Comparison of ENCODE assay signal across 33 mouse cellular contexts in the genomic region with DNA sequence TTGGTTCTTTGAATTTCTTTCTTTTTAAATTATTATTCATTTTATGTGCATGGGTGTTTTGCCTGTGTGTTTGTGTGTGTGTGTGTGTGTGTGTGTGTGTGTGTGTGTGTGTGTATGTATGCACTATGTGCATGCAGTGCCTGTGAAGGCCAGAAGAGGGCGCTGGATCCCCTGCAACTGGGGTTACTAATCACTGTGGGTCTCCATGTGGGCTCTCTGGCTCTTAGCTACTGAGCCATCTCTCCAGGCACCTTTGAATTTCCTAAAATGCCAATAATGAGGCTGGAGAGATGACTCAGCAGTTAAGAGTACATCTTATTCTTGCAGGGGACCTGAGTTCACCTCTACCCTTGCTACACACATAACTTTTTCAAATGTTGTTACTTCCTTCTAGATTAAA. TPM values are rescaled to one million over a fixed set of nuclear protein-coding genes. Genes with fewer than 3 reads are reported as not detected.
A peak's percentile ranks its signal among the peaks of the same experiment; 100 is the strongest.
DNase-seq lines count a peak whose midpoint lies in the region; ATAC-seq and TF ChIP-seq lines count a peak whose summit lies in the region.
"Had no signal": no experiment of that assay in that cellular context is flagged by ENCODE, and none has a peak within 500 bp of the region (broad histone marks: within the 10 kb centered on the region; RNA-seq: fewer than 3 reads in every experiment).

No protein-coding gene starts in this region.

- WGBS in intestine, postnatal 0 days = 42% methylated on average over 1 of the region's 1 CpGs
- WGBS in intestine, embryonic 16.5 days = 64% methylated on average over 1 of the region's 1 CpGs
- WGBS in midbrain, postnatal 0 days = 65% methylated on average over 1 of the region's 1 CpGs
- WGBS in midbrain, embryonic 14.5 days = 57% methylated on average over 1 of the region's 1 CpGs
- 68% methylated on average over 1 of the region's 1 CpGs for WGBS in stomach, postnatal 0 days

- H3K4me3 ChIP-seq in intestine, postnatal 0 days (ENCODE audit: low read depth, low read length) = no peak overlapping the region
- no peak overlapping the region for H3K4me3 ChIP-seq in intestine, embryonic 16.5 days (ENCODE audit: low read length)
- H3K4me3 ChIP-seq in midbrain, postnatal 0 days (ENCODE audit: low read depth, low read length) = no peak overlapping the region
- no peak overlapping the region for H3K4me3 ChIP-seq in midbrain, embryonic 14.5 days (replicated peaks; ENCODE audit: low read depth, low read length)
- no peak overlapping the region for H3K4me3 ChIP-seq in ES-E14 (ENCODE audit: insufficient read depth in 1 of 2, low read depth in 1 of 2, low read length in 2 of 2, poor library complexity in 1 of 2, severe bottlenecking in 1 of 2)
- H3K4me3 ChIP-seq in stomach, postnatal 0 days (ENCODE audit: low read depth, low read length) = no peak overlapping the region
- H3K4me3 ChIP-seq: embryonic facial prominence, embryonic 12.5 days; forebrain, embryonic 10.5 days; forebrain, embryonic 15.5 days; hindbrain, embryonic 10.5 days; intestine, embryonic 15.5 days; limb, embryonic 13.5 days; liver, embryonic 13.5 days; midbrain, embryonic 13.5 days; neural tube, embryonic 15.5 days had no signal

- H3K4me1 ChIP-seq in intestine, postnatal 0 days (replicated peaks; ENCODE audit: control insufficient read depth, insufficient read depth, low read length) = no peaks in the 10 kb centered on the region; the same call in 1 of the 2 replicates
- peaks cover 4% of the 10 kb centered on the region; the same call in 1 of the 2 replicates for H3K4me1 ChIP-seq in intestine, embryonic 16.5 days (ENCODE audit: control insufficient read depth, insufficient read depth, low read length)
- no peaks in the 10 kb centered on the region for H3K4me1 ChIP-seq in midbrain, postnatal 0 days (ENCODE audit: insufficient read depth, low read length)
- H3K4me1 ChIP-seq in midbrain, embryonic 14.5 days (ENCODE audit: control insufficient read depth, insufficient read depth, low read length) = no peaks in the 10 kb centered on the region
- peaks cover 2 to 3% of the 10 kb centered on the region in 2 experiments; a peak in 1 of 4 replicates for H3K4me1 ChIP-seq in ES-E14 (ENCODE audit: control insufficient read depth in 2 of 2, insufficient read depth in 2 of 2, low read length in 2 of 2, poor library complexity in 1 of 2)
- no peaks in the 10 kb centered on the region for H3K4me1 ChIP-seq in stomach, postnatal 0 days (replicated peaks; ENCODE audit: control insufficient read depth, insufficient read depth)
- H3K4me1 ChIP-seq: forebrain, embryonic 15.5 days; neural tube, embryonic 15.5 days had no signal

- no peak overlapping the region for H3K9ac ChIP-seq in intestine, postnatal 0 days (ENCODE audit: low read depth, low read length)
- no peak overlapping the region for H3K9ac ChIP-seq in intestine, embryonic 16.5 days (ENCODE audit: low read depth, low read length)
- H3K9ac ChIP-seq in midbrain, postnatal 0 days (replicated peaks; ENCODE audit: low read length, poor library complexity, severe bottlenecking) = no peak overlapping the region
- H3K9ac ChIP-seq in midbrain, embryonic 14.5 days (replicated peaks; ENCODE audit: low read length) = no peak overlapping the region
- H3K9ac ChIP-seq in ES-E14 (ENCODE audit: insufficient read depth, low read depth, low read length, poor library complexity, severe bottlenecking) = no peak overlapping the region
- no peak overlapping the region for H3K9ac ChIP-seq in stomach, postnatal 0 days (ENCODE audit: low read length)
- H3K9ac ChIP-seq: embryonic facial prominence, embryonic 12.5 days; forebrain, embryonic 15.5 days; intestine, embryonic 15.5 days; limb, embryonic 13.5 days; liver, embryonic 13.5 days; midbrain, embryonic 13.5 days; neural tube, embryonic 15.5 days had no signal

- no peak for DNase-seq in midbrain, postnatal 0 days (ENCODE audit: low spot score)
- no peak for DNase-seq in midbrain, embryonic 14.5 days
- no peak for DNase-seq in ES-E14 (ENCODE audit: low read depth, low spot score)
- no peak for DNase-seq in stomach, postnatal 0 days (ENCODE audit: low spot score)
- no peak for DNase-seq in thymus, postnatal 4 days
- DNase-seq: adrenal gland, adult 2 months; adrenal gland, postnatal 36 days; cerebellum, adult 8-10 months; embryo, embryonic 11 days; gastrocnemius, postnatal 10 days; heart, postnatal 14 days; kidney, adult 9 months; kidney, postnatal 14 days; layer of hippocampus, adult 9-11 months; liver, embryonic 13.5 days; retina, postnatal 1 day; right cerebral cortex, postnatal 14 days; thymus, adult 18-20 months; thymus, postnatal 25 days had no signal

- in situ Hi-C loops in ES-E14 (cut with MboI; ENCODE audit: low sequenced_read_pairs in 2 of 2, unreplicated experiment in 2 of 2) = no loop called here

- no peaks in the 10 kb centered on the region for H3K36me3 ChIP-seq in intestine, postnatal 0 days (ENCODE audit: control insufficient read depth, insufficient read depth)
- no peaks in the 10 kb centered on the region for H3K36me3 ChIP-seq in intestine, embryonic 16.5 days (ENCODE audit: control insufficient read depth, insufficient read depth, low read length)
- no peaks in the 10 kb centered on the region for H3K36me3 ChIP-seq in midbrain, postnatal 0 days (ENCODE audit: insufficient read depth, low read length)
- H3K36me3 ChIP-seq in midbrain, embryonic 14.5 days (ENCODE audit: control insufficient read depth, insufficient read depth, low read length) = no peaks in the 10 kb centered on the region
- H3K36me3 ChIP-seq in ES-E14 (ENCODE audit: control insufficient read depth, insufficient read depth, low read length, poor library complexity, severe bottlenecking) = no peaks in the 10 kb centered on the region
- no peaks in the 10 kb centered on the region for H3K36me3 ChIP-seq in stomach, postnatal 0 days (ENCODE audit: control insufficient read depth, insufficient read depth, low read length)
- H3K36me3 ChIP-seq: embryonic facial prominence, embryonic 12.5 days; forebrain, embryonic 10.5 days; forebrain, embryonic 15.5 days; hindbrain, embryonic 10.5 days; intestine, embryonic 15.5 days; limb, embryonic 13.5 days; liver, embryonic 13.5 days; midbrain, embryonic 13.5 days; neural tube, embryonic 15.5 days had no signal

- H3K4me2 ChIP-seq in intestine, postnatal 0 days (replicated peaks; ENCODE audit: low read depth) = no peak overlapping the region
- H3K4me2 ChIP-seq in intestine, embryonic 16.5 days (ENCODE audit: low read depth, low read length) = no peak overlapping the region
- no peak overlapping the region for H3K4me2 ChIP-seq in midbrain, postnatal 0 days (ENCODE audit: low read depth, low read length, poor library complexity, severe bottlenecking)
- no peak overlapping the region for H3K4me2 ChIP-seq in midbrain, embryonic 14.5 days (ENCODE audit: low read length)
- H3K4me2 ChIP-seq in stomach, postnatal 0 days (replicated peaks; ENCODE audit: low read depth) = no peak overlapping the region
- H3K4me2 ChIP-seq: embryonic facial prominence, embryonic 12.5 days; forebrain, embryonic 15.5 days; intestine, embryonic 15.5 days; limb, embryonic 13.5 days; liver, embryonic 13.5 days; midbrain, embryonic 13.5 days; neural tube, embryonic 15.5 days had no signal

- peak; percentile 27; the same call in 1 of the 2 replicates for TF ChIP-seq CTCF in intestine, postnatal 0 days (IDR thresholded peaks at IDR 0.05; ENCODE audit: low read depth)
- TF ChIP-seq CTCF in midbrain, postnatal 0 days (IDR thresholded peaks at IDR 0.05) = peak; percentile 25
- TF ChIP-seq CTCF in stomach, postnatal 0 days (IDR thresholded peaks at IDR 0.05; ENCODE audit: low read depth) = peak; percentile 39

- no peak for TF ChIP-seq EP300 in stomach, postnatal 0 days (optimal IDR thresholded peaks at IDR 0.05)

- no peak overlapping the region for H3K27ac ChIP-seq in intestine, postnatal 0 days (ENCODE audit: low read depth, low read length)
- no peak overlapping the region for H3K27ac ChIP-seq in intestine, embryonic 16.5 days (ENCODE audit: low read length)
- H3K27ac ChIP-seq in midbrain, postnatal 0 days (ENCODE audit: low read depth, low read length) = no peak overlapping the region
- H3K27ac ChIP-seq in midbrain, embryonic 14.5 days (replicated peaks; ENCODE audit: low read depth, low read length) = no peak overlapping the region
- H3K27ac ChIP-seq in ES-E14 (ENCODE audit: insufficient read depth, low read depth, low read length, poor library complexity, severe bottlenecking) = no peak overlapping the region
- H3K27ac ChIP-seq in stomach, postnatal 0 days (replicated peaks) = no peak overlapping the region
- H3K27ac ChIP-seq: embryonic facial prominence, embryonic 12.5 days; forebrain, embryonic 10.5 days; forebrain, embryonic 15.5 days; hindbrain, embryonic 10.5 days; intestine, embryonic 15.5 days; limb, embryonic 13.5 days; liver, embryonic 13.5 days; macrophage; midbrain, embryonic 13.5 days; neural tube, embryonic 15.5 days had no signal

- no peak for ATAC-seq in intestine, postnatal 0 days
- ATAC-seq in intestine, embryonic 16.5 days = no peak
- ATAC-seq in midbrain, postnatal 0 days (ENCODE audit: low FRiP score) = no peak
- no peak for ATAC-seq in midbrain, embryonic 14.5 days (ENCODE audit: low FRiP score, low TSS enrichment)
- ATAC-seq in stomach, postnatal 0 days (ENCODE audit: low FRiP score, low TSS enrichment) = no peak
- ATAC-seq: activated CD4-positive, CD25-positive, alpha-beta regulatory T cell, adult 4 months; forebrain, embryonic 15.5 days; hindbrain, embryonic 16.5 days; intestine, embryonic 15.5 days; midbrain, embryonic 13.5 days had no signal

- no peaks in the 10 kb centered on the region for H3K9me3 ChIP-seq in intestine, postnatal 0 days (ENCODE audit: control insufficient read depth)
- H3K9me3 ChIP-seq in intestine, embryonic 16.5 days (ENCODE audit: control insufficient read depth, low read length) = no peaks in the 10 kb centered on the region
- H3K9me3 ChIP-seq in midbrain, postnatal 0 days (ENCODE audit: low read length) = no peaks in the 10 kb centered on the region
- no peaks in the 10 kb centered on the region for H3K9me3 ChIP-seq in midbrain, embryonic 14.5 days (ENCODE audit: control insufficient read depth, low read length)
- H3K9me3 ChIP-seq in ES-E14 (ENCODE audit: control insufficient read depth, insufficient read depth, low read depth, low read length) = no peaks in the 10 kb centered on the region
- H3K9me3 ChIP-seq in stomach, postnatal 0 days (ENCODE audit: control insufficient read depth, low read length) = no peaks in the 10 kb centered on the region
- H3K9me3 ChIP-seq: embryonic facial prominence, embryonic 12.5 days; forebrain, embryonic 15.5 days; hindbrain, embryonic 10.5 days; intestine, embryonic 15.5 days; limb, embryonic 13.5 days; liver, embryonic 13.5 days; midbrain, embryonic 13.5 days; neural tube, embryonic 15.5 days had no signal

- no peaks in the 10 kb centered on the region for H3K27me3 ChIP-seq in intestine, postnatal 0 days (replicated peaks; ENCODE audit: control insufficient read depth, insufficient read depth, low read length)
- H3K27me3 ChIP-seq in intestine, embryonic 16.5 days (replicated peaks; ENCODE audit: control insufficient read depth, insufficient read depth, low read length) = no peaks in the 10 kb centered on the region
- no peaks in the 10 kb centered on the region for H3K27me3 ChIP-seq in midbrain, postnatal 0 days (ENCODE audit: insufficient read depth, low read length)
- no peaks in the 10 kb centered on the region for H3K27me3 ChIP-seq in midbrain, embryonic 14.5 days (ENCODE audit: control insufficient read depth, insufficient read depth, low read length)
- no peaks in the 10 kb centered on the region for H3K27me3 ChIP-seq in stomach, postnatal 0 days (ENCODE audit: control insufficient read depth, insufficient read depth, low read length)
- H3K27me3 ChIP-seq: embryonic facial prominence, embryonic 12.5 days; forebrain, embryonic 15.5 days; intestine, embryonic 15.5 days; limb, embryonic 13.5 days; liver, embryonic 13.5 days; midbrain, embryonic 13.5 days; neural tube, embryonic 15.5 days had no signal

RNA-seq across cellular contexts. Expression of gene Myo10, which starts 18.1 kb away (rescaled TPM):
- polyA plus RNA-seq in intestine, postnatal 0 days (2015; fragmentation: Nextera tagmentation; extraction: Ambion mirVana) = 9.5 and 11.8 TPM in 2 replicates
- 17.7 and 19.2 TPM in 2 replicates for polyA plus RNA-seq in intestine, embryonic 16.5 days (2015; fragmentation: Nextera tagmentation; extraction: Ambion mirVana)
- total RNA-seq in midbrain, postnatal 0 days (2014; rRNA removed) = 27.2 and 34.7 TPM in 2 replicates
- 28.9 and 29.3 TPM in 2 replicates for polyA plus RNA-seq in midbrain, postnatal 0 days (2015; fragmentation: Nextera tagmentation; extraction: Ambion mirVana)
- 24.5 and 33.6 TPM in 2 replicates for polyA plus RNA-seq in midbrain, embryonic 14.5 days (2014; fragmentation: Nextera tagmentation; extraction: Ambion mirVana)
- 133 and 162 TPM in 2 replicates for total RNA-seq in ES-E14 (2012; rRNA removed)
- 13.1 and 15.8 TPM in 2 replicates for polyA plus RNA-seq in stomach, postnatal 0 days (2015; fragmentation: Nextera tagmentation; extraction: Ambion mirVana)
- total RNA-seq: MEL had no signal
